Mouse (Mus musculus) CH12.LX (cell line): Measurements from ENCODE around the gene Ddx42. TPM values are rescaled to one million over a fixed set of nuclear protein-coding genes. Genes with fewer than 3 reads are reported as not detected.
A peak's percentile ranks its signal among the peaks of the same experiment; 100 is the strongest.

Source experiments
- DNase-seq: peaks from one replicate; pipeline ENCODE4 v3.0.0-alpha.2; 2013; ENCODE audit errors: extremely low read depth
- H3K27ac ChIP-seq: 2 replicates; pipeline ENCODE4 v1.5.1; 2012; ENCODE audit warnings: low read depth, mild to moderate bottlenecking, control low read depth, moderate library complexity; ENCODE audit not compliant: insufficient read depth
- H3K27me3 ChIP-seq: replicated peaks from 2 replicates; pipeline ENCODE3; 2012; ENCODE audit warnings: inconsistent platforms
- H3K36me3 ChIP-seq, 2 experiments: replicated peaks in 1 of 2; 2 replicates each; pipeline versions ENCODE3 to v1.6.1; 2012; ENCODE audit warnings: inconsistent platforms in 1 of 2, low read length in 1 of 2, mild to moderate bottlenecking in 1 of 2, mixed read lengths in 1 of 2, moderate library complexity in 1 of 2; ENCODE audit not compliant: control insufficient read depth in 1 of 2, insufficient read depth in 1 of 2
- H3K4me1 ChIP-seq, 2 experiments: 2 replicates each; pipeline ENCODE4 v1.6.1; 2012; ENCODE audit warnings: inconsistent platforms in 1 of 2, moderate library complexity in 1 of 2; ENCODE audit not compliant: insufficient read depth in 2 of 2, control insufficient read depth in 1 of 2
- H3K4me2 ChIP-seq: 2 replicates; pipeline ENCODE4 v1.6.1; 2012; ENCODE audit warnings: low read depth, mild to moderate bottlenecking, control low read depth; ENCODE audit not compliant: poor library complexity, insufficient read depth, severe bottlenecking
- H3K4me3 ChIP-seq, 3 experiments: fragments of 150-350 bp in 1 of 3; sonication (generic) in 1 of 3; replicated peaks in 1 of 3; 2 replicates each; pipeline versions ENCODE3 to v1.5.1; 2011 to 2012; ENCODE audit warnings: low read depth in 2 of 3, low read length in 2 of 3, mild to moderate bottlenecking in 2 of 3, moderate library complexity in 2 of 3, control low read depth in 1 of 3, improper control_type of control experiment in 1 of 3, inconsistent platforms in 1 of 3, mixed read lengths in 1 of 3; ENCODE audit not compliant: poor library complexity in 1 of 3
- H3K79me2 ChIP-seq: replicated peaks from 2 replicates; pipeline ENCODE4 v1.6.1; 2012; ENCODE audit warnings: mild to moderate bottlenecking, moderate library complexity; ENCODE audit not compliant: control insufficient read depth, poor library complexity, insufficient read depth, severe bottlenecking; ENCODE audit errors: extremely low read depth
- H3K9ac ChIP-seq: 2 replicates; pipeline ENCODE4 v1.6.1; 2012; ENCODE audit warnings: low read depth, mild to moderate bottlenecking, control low read depth, moderate library complexity; ENCODE audit not compliant: insufficient read depth
- H3K9me3 ChIP-seq: replicated peaks from 2 replicates; pipeline ENCODE3; 2012; ENCODE audit warnings: low read length, inconsistent platforms, mixed read lengths
- BHLHE40 ChIP-seq: IDR thresholded peaks from 2 replicates; pipeline ENCODE4 v1.6.1; 2011; ENCODE audit warnings: mild to moderate bottlenecking, low read depth, low read length, improper control_type of control experiment
- CHD1 ChIP-seq: IDR thresholded peaks from 2 replicates; pipeline ENCODE4 v1.6.1; 2012; ENCODE audit warnings: low read depth, low read length, improper control_type of control experiment, inconsistent platforms
- CTCF ChIP-seq, 2 experiments: IDR thresholded peaks in 1 of 2; conservative IDR thresholded peaks in 1 of 2; 2 replicates each; pipeline ENCODE4 v1.5.1; 2011 to 2012; ENCODE audit warnings: low read depth in 2 of 2, low read length in 2 of 2, improper control_type of control experiment in 1 of 2, inconsistent platforms in 1 of 2, mild to moderate bottlenecking in 1 of 2, moderate library complexity in 1 of 2
- E2F4 ChIP-seq: IDR thresholded peaks from 2 replicates; pipeline ENCODE4 v1.6.1; 2011; ENCODE audit warnings: low read depth, low read length, improper control_type of control experiment; ENCODE audit not compliant: insufficient replicate concordance
- ELF1 ChIP-seq: IDR thresholded peaks from 2 replicates; pipeline ENCODE4 v1.6.1; 2014; ENCODE audit warnings: low read depth, mild to moderate bottlenecking, inconsistent platforms, low read length, improper control_type of control experiment
- EP300 ChIP-seq: IDR thresholded peaks from 2 replicates; pipeline ENCODE4 v1.6.1; 2011; ENCODE audit warnings: low read length, improper control_type of control experiment
- HCFC1 ChIP-seq: IDR thresholded peaks from 2 replicates; pipeline ENCODE4 v1.6.1; 2012; ENCODE audit warnings: low read depth, mild to moderate bottlenecking, inconsistent platforms, low read length, improper control_type of control experiment
- IRF4 ChIP-seq: IDR thresholded peaks from 2 replicates; pipeline ENCODE4 v1.6.1; 2014; ENCODE audit warnings: low read depth, mild to moderate bottlenecking, inconsistent platforms, low read length, improper control_type of control experiment
- JUN ChIP-seq: IDR thresholded peaks from 2 replicates; pipeline ENCODE4 v1.6.1; 2011; ENCODE audit warnings: low read depth, mild to moderate bottlenecking, low read length, improper control_type of control experiment, moderate library complexity; ENCODE audit not compliant: insufficient read depth
- MAX ChIP-seq: IDR thresholded peaks from 2 replicates; pipeline ENCODE4 v1.6.1; 2011; ENCODE audit warnings: low read length, improper control_type of control experiment
- MAZ ChIP-seq: IDR thresholded peaks from 2 replicates; pipeline ENCODE4 v1.6.1; 2012; ENCODE audit warnings: low read depth, mild to moderate bottlenecking, inconsistent platforms, low read length, improper control_type of control experiment, moderate library complexity
- NELFE ChIP-seq: IDR thresholded peaks from 2 replicates; pipeline ENCODE4 v1.6.1; 2011; ENCODE audit warnings: low read depth, low read length, improper control_type of control experiment
- NRF1 ChIP-seq: IDR thresholded peaks from 2 replicates; pipeline ENCODE4 v1.6.1; 2014; ENCODE audit warnings: low read depth, mild to moderate bottlenecking, inconsistent platforms, low read length, improper control_type of control experiment, moderate library complexity
- PAX5 ChIP-seq: IDR thresholded peaks from 2 replicates; pipeline ENCODE4 v1.6.1; 2012; ENCODE audit warnings: low read length, inconsistent platforms, mixed read lengths
- POLR2AphosphoS2 ChIP-seq: IDR thresholded peaks from 2 replicates; pipeline ENCODE4 v1.6.1; 2011; ENCODE audit warnings: low read depth, low read length, improper control_type of control experiment
- RAD21 ChIP-seq: IDR thresholded peaks from 2 replicates; pipeline ENCODE4 v1.6.1; 2011; ENCODE audit warnings: low read depth, mild to moderate bottlenecking, low read length, improper control_type of control experiment, moderate library complexity
- SIN3A ChIP-seq: IDR thresholded peaks from 2 replicates; pipeline ENCODE4 v1.6.1; 2012; ENCODE audit warnings: low read length, improper control_type of control experiment, inconsistent platforms
- SMC3 ChIP-seq: IDR thresholded peaks from 2 replicates; pipeline ENCODE4 v1.6.1; 2011; ENCODE audit warnings: low read depth, low read length, improper control_type of control experiment
- UBTF ChIP-seq: IDR thresholded peaks from 2 replicates; pipeline ENCODE4 v1.6.1; 2012; ENCODE audit warnings: low read depth, mild to moderate bottlenecking, inconsistent platforms, low read length, improper control_type of control experiment, moderate library complexity
- USF1 ChIP-seq: IDR thresholded peaks from 2 replicates; pipeline ENCODE4 v1.6.1; 2014; ENCODE audit warnings: low read depth, mild to moderate bottlenecking, inconsistent platforms, low read length, improper control_type of control experiment
- ZKSCAN1 ChIP-seq: IDR thresholded peaks from 2 replicates; pipeline ENCODE4 v1.6.1; 2012; ENCODE audit warnings: low read depth, inconsistent platforms, low read length, improper control_type of control experiment, borderline replicate concordance
- ZMIZ1 ChIP-seq: IDR thresholded peaks from 2 replicates; pipeline ENCODE4 v1.6.1; 2012; ENCODE audit warnings: low read depth, mild to moderate bottlenecking, inconsistent platforms, low read length, improper control_type of control experiment
- ZNF384 ChIP-seq: IDR thresholded peaks from 2 replicates; pipeline ENCODE4 v1.6.1; 2012; ENCODE audit warnings: low read depth, low read length, improper control_type of control experiment, inconsistent platforms
- dilution Hi-C: fragments of 300-500 bp; cut with MboI; formaldehyde crosslinking; loops from 2 replicates; pipeline ENCODE4 v1.14.3; 2020; ENCODE audit warnings: low sequenced_read_pairs; ENCODE audit not compliant: extremely low pct_unique_long_range_greater_than_20kb, extremely low pct_ligation_motif_present
- in situ Hi-C: fragments of 300-500 bp; cut with MboI; formaldehyde crosslinking; loops from 3 replicates; pipeline ENCODE4 v1.14.3; 2019; ENCODE audit warnings: low sequenced_read_pairs, low pct_ligation_motif_present, low pct_unique_long_range_greater_than_20kb, mixed read lengths
- polyA plus RNA-seq: library from polyadenylated mRNA; unstranded; fragments of >175 nt; gene quantifications from 2 replicates; pipeline ENCODE4 v1.2.1, GENCODE M21; 2012; ENCODE audit warnings: low read depth; ENCODE audit not compliant: insufficient read length
- total RNA-seq, 2 experiments: library from RNA; depleted of rRNA; stranded (reverse); fragments of 300-350 nt in 1 of 2; fragments of >200 nt in 1 of 2; gene quantifications; 2 replicates each; pipeline ENCODE4 v1.2.3; 2012 to 2014

Ddx42 gene
- total and polyA plus RNA-seq, 3 experiments = 63.8 to 94.6 (median 65.5) TPM

DNA sequence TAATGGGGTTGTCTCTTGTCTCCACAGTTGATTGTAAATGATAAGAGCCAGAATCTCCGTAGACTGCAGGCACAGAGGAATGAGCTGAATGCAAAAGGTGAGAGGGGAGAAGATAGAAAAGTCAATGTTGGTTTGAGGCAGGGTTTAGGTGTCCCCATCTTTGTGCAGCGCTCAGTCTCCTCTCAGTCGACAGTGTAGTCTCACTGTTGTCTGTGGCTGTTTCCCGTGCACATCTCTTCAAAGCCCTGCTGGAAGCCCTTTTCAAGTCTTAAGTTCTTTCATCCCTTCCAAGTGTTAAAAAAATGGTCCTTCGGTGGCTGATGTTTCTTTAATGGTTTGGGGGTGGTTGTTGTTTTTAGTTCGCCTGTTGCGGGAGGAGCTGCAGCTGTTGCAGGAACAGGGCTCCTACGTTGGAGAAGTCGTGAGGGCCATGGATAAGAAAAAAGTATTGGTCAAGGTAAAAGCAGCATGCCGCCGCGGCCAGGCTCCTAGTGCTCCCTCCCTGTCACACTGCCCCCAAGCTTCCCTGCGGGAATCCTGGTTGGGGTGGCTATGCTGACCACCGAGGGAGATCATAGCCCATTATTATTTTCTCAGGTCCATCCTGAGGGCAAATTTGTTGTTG is 44.2 kb downstream of the Ddx42 start:
- in situ Hi-C loops (no loop called here), dilution Hi-C loops (no loop called here)
- TF ChIP-seq POLR2AphosphoS2 (0 out of 2 replicates have a peak, but pooled peaks have one; percentile 12), RAD21 (no peak)
- Histone ChIP-seq H3K4me2 (no peak overlapping the region), H3K36me3 (peaks cover 73 to 83% of the 10 kb centered on the region in 2 experiments), H3K9ac (no peak overlapping the region), H3K79me2 (peaks cover 39% of the 10 kb centered on the region), H3K27me3 (no peaks in the 10 kb centered on the region), H3K4me1 (peaks cover 3 to 21% of the 10 kb centered on the region in 2 experiments; a peak in 3 of 4 replicates), H3K9me3 (no peaks in the 10 kb centered on the region), H3K4me3 (no peak overlapping the region), H3K27ac (no peak overlapping the region)
- DNase-seq = no peak

DNA sequence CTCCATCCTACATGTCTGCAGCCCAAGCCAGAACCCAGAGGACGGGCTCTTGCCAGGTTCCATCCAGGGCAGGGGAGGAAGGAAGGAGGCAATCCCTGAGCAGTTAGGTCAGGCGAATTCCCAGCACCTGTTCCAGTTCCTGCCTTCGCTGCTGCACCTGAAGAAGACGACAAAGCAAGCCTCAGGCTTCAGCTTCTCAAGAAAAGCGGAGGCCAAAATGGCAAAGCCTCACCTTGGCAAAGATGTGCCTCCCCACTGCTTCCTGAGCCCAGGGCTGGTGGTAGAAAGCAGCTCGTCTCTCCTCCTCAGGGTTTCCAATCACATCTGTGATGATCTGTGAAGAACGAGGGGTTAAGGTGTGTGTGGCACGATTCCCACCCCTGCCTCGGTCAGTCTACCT is 47.2 kb downstream of the Ddx42 start:
- Histone ChIP-seq H3K27me3 (no peaks in the 10 kb centered on the region), H3K79me2 (peaks cover 21% of the 10 kb centered on the region), H3K9ac (no peak overlapping the region), H3K36me3 (peaks cover 80 to 89% of the 10 kb centered on the region in 2 experiments), H3K27ac (no peak overlapping the region), H3K4me2 (no peak overlapping the region), H3K9me3 (no peaks in the 10 kb centered on the region), H3K4me3 (no peak overlapping the region), H3K4me1 (peaks cover 7 to 34% of the 10 kb centered on the region in 2 experiments; a peak in 3 of 4 replicates)
- no peak for DNase-seq
- dilution Hi-C loops = no loop called here
- in situ Hi-C loops = no loop called here
- TF ChIP-seq SIN3A (no peak), PAX5 (no peak), CTCF (conservative IDR thresholded peaks at IDR 0.05 in 1 of 2, IDR thresholded peaks at IDR 0.05 in 1 of 2; ENCODE audit: low read depth in 2 of 2, low read length in 2 of 2) (no peak), USF1 (no peak), E2F4 (no peak), JUN (no peak), ZNF384 (no peak), ELF1 (no peak), UBTF (no peak), ZKSCAN1 (no peak)

DNA sequence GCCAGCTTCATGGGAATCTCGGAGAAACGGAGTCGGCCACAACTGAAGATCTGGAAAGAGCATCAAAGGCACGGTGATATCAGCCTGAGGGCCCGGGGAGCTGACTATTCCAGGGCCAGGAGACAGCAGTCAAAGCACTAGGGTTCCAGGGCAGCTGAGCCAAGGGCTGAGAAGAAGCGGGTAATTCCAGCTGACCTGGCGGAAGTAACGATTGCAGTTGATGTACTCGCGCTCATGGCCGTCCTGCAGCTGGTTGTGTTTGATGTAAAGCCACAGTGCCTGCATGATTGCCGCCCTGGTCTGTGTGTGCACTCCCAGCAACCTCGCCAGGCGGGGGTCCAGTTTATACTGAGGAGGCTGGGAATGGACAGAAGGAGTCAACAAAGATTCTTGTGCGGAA is 48.3 kb downstream of the Ddx42 start:
- DNase-seq = no peak
- Histone ChIP-seq H3K27me3 (no peaks in the 10 kb centered on the region), H3K9me3 (no peaks in the 10 kb centered on the region), H3K4me3 (no peak overlapping the region), H3K9ac (no peak overlapping the region), H3K36me3 (peaks cover 74 to 82% of the 10 kb centered on the region in 2 experiments), H3K79me2 (peaks cover 24% of the 10 kb centered on the region), H3K4me2 (no peak overlapping the region), H3K27ac (no peak overlapping the region)
- dilution Hi-C loops = no loop called here
- in situ Hi-C loops = no loop called here
- TF ChIP-seq BHLHE40 (no peak), EP300 (no peak), SMC3 (no peak), MAX (no peak), ZKSCAN1 (no peak), ELF1 (no peak), USF1 (no peak), CHD1 (no peak), MAZ (no peak), IRF4 (no peak), NELFE (no peak), NRF1 (no peak), E2F4 (no peak), HCFC1 (no peak), ZMIZ1 (no peak)
- TF ChIP-seq, all 38 proteins: peak for 0
- peaks cover 10 to 41% of the 10 kb centered on the region in 2 experiments for H3K4me1 ChIP-seq
